Mouse (Mus musculus) heart, postnatal 0 days (tissue): Measurements from ENCODE around the gene Kcnma1. TPM values are rescaled to one million over a fixed set of nuclear protein-coding genes. Genes with fewer than 3 reads are reported as not detected.

ENCODE experiments used
- ATAC-seq: fragments of 200-750 bp; cut with Nextera tagmentation; 2 replicates; pipeline ENCODE4 v1.8.0; 2017; ENCODE audit warnings: low read depth, moderate number of reproducible peaks, moderate library complexity; ENCODE audit not compliant: insufficient read depth
- DNase-seq: peaks from one replicate; pipeline ENCODE4 v3.0.0-alpha.2; 2016; ENCODE audit warnings: low spot score
- H3K27ac ChIP-seq: fragments of 300-500 bp; sonication (generic); 2 replicates; pipeline ENCODE4 v1.5.1; 2014; ENCODE audit warnings: low read depth, mild to moderate bottlenecking
- H3K27me3 ChIP-seq: fragments of 300-500 bp; sonication (generic); 2 replicates; pipeline ENCODE4 v1.6.1; 2014; ENCODE audit warnings: low read length, mixed read lengths; ENCODE audit not compliant: control insufficient read depth, insufficient read depth
- H3K36me3 ChIP-seq: fragments of 300-500 bp; sonication (generic); replicated peaks from 2 replicates; pipeline ENCODE4 v1.6.1; 2014; ENCODE audit warnings: low read length, mixed read lengths; ENCODE audit not compliant: control insufficient read depth, insufficient read depth
- H3K4me1 ChIP-seq: fragments of 300-500 bp; sonication (generic); 2 replicates; pipeline ENCODE4 v1.6.1; 2014; ENCODE audit warnings: antibody characterized with exemption; ENCODE audit not compliant: control insufficient read depth, insufficient read depth
- H3K4me2 ChIP-seq: fragments of 300-500 bp; sonication (generic); 2 replicates; pipeline ENCODE4 v1.6.1; 2014; ENCODE audit warnings: low read depth, mild to moderate bottlenecking, low read length, moderate library complexity
- H3K4me3 ChIP-seq: fragments of 300-500 bp; sonication (generic); 2 replicates; pipeline ENCODE4 v1.5.1; 2014; ENCODE audit warnings: low read depth, low read length
- H3K9ac ChIP-seq: fragments of 300-500 bp; sonication (generic); replicated peaks from 2 replicates; pipeline ENCODE4 v1.6.1; 2014; ENCODE audit warnings: low read depth, low read length, mixed read lengths
- H3K9me3 ChIP-seq: fragments of 300-500 bp; sonication (generic); replicated peaks from 2 replicates; pipeline ENCODE4 v1.6.1; 2016; ENCODE audit warnings: low read length; ENCODE audit not compliant: control insufficient read depth
- CTCF ChIP-seq: IDR thresholded peaks from 2 replicates; pipeline ENCODE4 v1.5.1; 2016; ENCODE audit warnings: antibody characterized with exemption, control low read depth, low read depth
- EP300 ChIP-seq: IDR thresholded peaks from 2 replicates; pipeline ENCODE4 v1.6.1; 2016; ENCODE audit warnings: antibody characterized with exemption, low read depth
- WGBS: fragments of 180-500 bp; shearing (Covaris S2); extraction: QIAGEN DNeasy Blood & Tissue Kit; methylation state at CpG from one replicate; pipeline ENCODE4 v1.1.7; 2014; 5-methylcytosine and 5-hydroxymethylcytosine counted together
- polyA plus RNA-seq: library from polyadenylated mRNA; unstranded; fragments of >200 nt; fragmentation: Nextera tagmentation; extraction: Ambion mirVana; gene quantifications from 2 replicates; pipeline ENCODE4 v1.2.1, GENCODE M21; 2015
- total RNA-seq: library from RNA; depleted of rRNA; stranded (reverse); fragments of >200 nt; gene quantifications from 2 replicates; pipeline ENCODE4 v1.2.3, GENCODE M21; 2014; ENCODE audit warnings: low replicate concordance

Kcnma1 gene
- total and polyA plus RNA-seq, 2 experiments from 2014 or later = 0.10 to 1.3 TPM

DNA sequence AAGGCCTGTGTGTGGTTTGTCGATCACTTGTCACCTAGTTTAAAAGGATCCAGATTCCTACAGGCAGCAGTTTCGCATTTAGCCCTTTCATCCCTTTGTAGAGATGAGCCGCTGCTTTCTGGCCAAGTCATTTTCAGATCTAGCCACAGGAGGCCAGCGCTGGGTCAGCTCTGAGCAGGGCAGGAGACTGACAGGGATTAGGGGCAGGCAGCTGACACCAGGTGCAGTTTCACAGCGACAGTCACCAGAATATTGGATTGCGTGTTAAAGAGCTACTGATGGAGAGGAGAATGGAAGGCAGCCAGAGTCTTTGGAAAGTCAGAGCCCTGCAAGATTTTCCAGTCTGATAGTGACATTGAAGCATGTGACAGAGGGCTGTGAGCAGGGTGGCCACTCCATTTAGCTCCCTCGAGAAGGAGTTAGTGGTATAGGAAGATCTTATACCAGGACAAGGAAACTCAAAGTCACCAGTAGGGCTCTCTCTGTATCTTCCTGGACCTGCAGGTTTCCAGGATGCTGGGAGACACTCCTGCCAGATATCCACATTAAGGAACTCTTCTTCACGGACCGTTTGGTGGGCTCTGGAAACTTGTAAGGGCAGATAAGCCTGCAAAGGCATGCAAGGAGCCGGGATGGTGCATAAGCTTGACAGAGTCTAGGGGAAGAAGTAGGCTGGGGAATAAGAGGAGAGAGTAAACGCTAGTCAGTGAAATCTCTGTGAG lies 21.4 kb upstream of the Kcnma1 start:
- WGBS = 21% methylated on average over 11 of the region's 11 CpGs
- Histone ChIP-seq H3K4me3 (no peak overlapping the region), H3K27ac (no peak overlapping the region), H3K9me3 (no peaks in the 10 kb centered on the region), H3K4me1 (no peaks in the 10 kb centered on the region), H3K4me2 (no peak overlapping the region), H3K36me3 (no peaks in the 10 kb centered on the region), H3K27me3 (peaks cover 6% of the 10 kb centered on the region; the same call in 1 of the 2 replicates), H3K9ac (no peak overlapping the region)
- TF ChIP-seq CTCF (no peak), EP300 (no peak)
- no peak for DNase-seq
- ATAC-seq = no peak

DNA sequence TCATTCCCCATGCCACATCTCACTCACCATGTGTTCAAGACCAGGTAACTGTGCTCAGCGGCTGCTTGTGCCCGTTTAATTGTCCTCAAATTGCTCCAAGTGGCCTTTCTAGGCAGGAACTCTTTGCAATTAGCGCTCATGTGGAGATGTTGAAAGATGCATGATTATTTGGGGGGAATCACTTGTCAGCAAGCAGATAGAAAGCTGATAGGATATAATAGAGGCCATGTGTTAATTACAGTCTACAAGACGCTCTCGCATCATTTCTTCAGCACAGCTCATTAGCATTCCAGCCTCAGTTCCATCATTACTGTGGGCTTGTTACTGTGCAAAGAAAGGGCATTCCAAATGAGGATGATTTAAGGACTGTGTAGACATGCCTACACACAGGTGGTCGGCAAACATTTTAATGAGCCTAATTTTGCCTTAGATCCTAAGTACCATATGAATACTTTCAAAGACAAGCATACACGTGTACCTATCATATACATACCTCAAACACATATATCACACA lies 18.6 kb upstream of the Kcnma1 start:
- no peak overlapping the region for H3K9ac ChIP-seq
- H3K4me1 ChIP-seq = no peaks in the 10 kb centered on the region
- TF ChIP-seq CTCF (no peak), EP300 (no peak)
- H3K4me3 ChIP-seq = no peak overlapping the region
- no peaks in the 10 kb centered on the region for H3K36me3 ChIP-seq
- no peak for DNase-seq
- no peak for ATAC-seq
- 83% methylated on average over 7 of the region's 7 CpGs for WGBS
- H3K27me3 ChIP-seq = peaks cover 6% of the 10 kb centered on the region; the same call in 1 of the 2 replicates
- no peaks in the 10 kb centered on the region; the same call in 1 of the 2 replicates for H3K9me3 ChIP-seq
- H3K27ac ChIP-seq = no peak overlapping the region
- no peak overlapping the region for H3K4me2 ChIP-seq

DNA sequence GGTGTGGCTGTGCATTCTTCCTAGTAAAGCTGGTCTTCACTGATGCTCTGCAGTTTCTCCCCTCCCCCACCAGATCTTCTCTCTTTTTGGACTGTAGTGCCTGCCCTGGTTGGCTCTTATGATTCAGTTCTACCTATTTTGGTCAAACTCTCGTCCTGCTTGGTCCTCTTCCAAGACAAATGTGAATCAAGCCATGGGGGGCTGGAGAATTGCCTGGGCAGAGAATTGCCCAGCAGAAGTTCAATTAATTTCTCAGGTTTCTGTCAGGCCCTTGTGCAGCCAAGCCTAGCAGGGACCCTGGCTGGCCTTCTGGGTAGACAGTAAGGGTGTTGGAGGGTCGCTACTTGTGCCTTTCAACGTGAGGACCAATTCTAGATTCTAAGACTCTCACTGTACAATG lies 17.9 kb upstream of the Kcnma1 start:
- no peak for DNase-seq
- no peaks in the 10 kb centered on the region for H3K36me3 ChIP-seq
- H3K4me3 ChIP-seq = no peak overlapping the region
- no peak for TF ChIP-seq EP300
- no peak for TF ChIP-seq CTCF
- 65% methylated on average over 3 of the region's 3 CpGs for WGBS
- no peak overlapping the region for H3K4me2 ChIP-seq
- H3K27ac ChIP-seq = no peak overlapping the region
- H3K4me1 ChIP-seq = no peaks in the 10 kb centered on the region
- H3K27me3 ChIP-seq = peaks cover 6% of the 10 kb centered on the region; the same call in 1 of the 2 replicates
- H3K9me3 ChIP-seq = no peaks in the 10 kb centered on the region; the same call in 1 of the 2 replicates
- no peak for ATAC-seq
- no peak overlapping the region for H3K9ac ChIP-seq

DNA sequence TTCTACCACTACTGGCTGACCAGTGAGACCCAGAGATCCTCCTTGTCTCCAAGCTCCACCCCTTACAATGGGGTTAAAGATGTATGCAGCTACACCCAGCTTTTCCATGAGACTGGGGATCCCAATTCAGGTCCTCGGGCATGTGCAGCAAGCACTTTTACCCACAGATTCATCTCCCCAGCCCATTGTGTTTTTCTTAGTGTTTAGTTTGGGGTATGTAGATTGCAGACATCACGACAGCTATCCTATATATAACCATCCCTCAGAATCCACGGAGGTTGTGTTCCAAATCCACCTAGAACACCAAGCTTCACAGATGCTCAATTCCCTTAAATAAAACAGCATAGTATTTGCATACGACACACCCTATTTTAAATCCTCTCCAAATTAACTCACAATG lies 6.4 kb upstream of the Kcnma1 start:
- TF ChIP-seq CTCF (no peak), EP300 (no peak)
- Histone ChIP-seq H3K4me1 (no peaks in the 10 kb centered on the region), H3K9ac (no peak overlapping the region), H3K4me2 (no peak overlapping the region), H3K27ac (no peak overlapping the region), H3K27me3 (no peaks in the 10 kb centered on the region), H3K36me3 (no peaks in the 10 kb centered on the region), H3K9me3 (no peaks in the 10 kb centered on the region), H3K4me3 (no peak overlapping the region)
- DNase-seq (no peak), ATAC-seq (no peak)
- 61% methylated on average over 4 of the region's 4 CpGs for WGBS

DNA sequence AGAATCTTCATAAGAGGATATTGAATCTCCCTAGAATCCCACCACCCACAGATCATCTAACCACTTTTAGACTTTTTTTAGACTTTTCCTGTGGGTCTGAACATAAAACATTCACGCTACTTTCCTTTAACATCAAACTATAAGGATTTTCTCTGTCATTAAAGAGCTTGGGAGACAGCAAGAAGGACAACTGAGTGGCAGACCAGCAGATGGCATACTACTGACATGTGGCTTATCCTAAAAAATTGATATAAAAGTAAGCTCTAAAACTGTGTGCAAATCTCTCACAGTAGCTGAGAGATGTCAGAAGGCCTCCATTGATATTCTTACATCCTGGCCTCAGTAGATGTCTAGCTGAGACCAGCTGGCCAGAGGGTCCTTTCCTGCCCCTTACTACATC lies 4.3 kb downstream of the Kcnma1 start:
- Histone ChIP-seq H3K27me3 (peaks cover 85% of the 10 kb centered on the region), H3K4me3 (no peak overlapping the region), H3K9ac (no peak overlapping the region), H3K4me2 (no peak overlapping the region), H3K9me3 (no peaks in the 10 kb centered on the region), H3K36me3 (no peaks in the 10 kb centered on the region), H3K4me1 (no peaks in the 10 kb centered on the region), H3K27ac (no peak overlapping the region)
- ATAC-seq (no peak), DNase-seq (no peak)
- 68% methylated on average over 1 of the region's 1 CpGs for WGBS
- TF ChIP-seq CTCF (no peak), EP300 (no peak)
